Mouse (Mus musculus) testis, postnatal 14 days (tissue): ENCODE measurements around the gene Tcf3.

ENCODE experiments used
- DNase-seq: peaks from one replicate; pipeline ENCODE4 v3.0.0; 2021; ENCODE audit warnings: low spot score

The Tcf3 gene

DNA sequence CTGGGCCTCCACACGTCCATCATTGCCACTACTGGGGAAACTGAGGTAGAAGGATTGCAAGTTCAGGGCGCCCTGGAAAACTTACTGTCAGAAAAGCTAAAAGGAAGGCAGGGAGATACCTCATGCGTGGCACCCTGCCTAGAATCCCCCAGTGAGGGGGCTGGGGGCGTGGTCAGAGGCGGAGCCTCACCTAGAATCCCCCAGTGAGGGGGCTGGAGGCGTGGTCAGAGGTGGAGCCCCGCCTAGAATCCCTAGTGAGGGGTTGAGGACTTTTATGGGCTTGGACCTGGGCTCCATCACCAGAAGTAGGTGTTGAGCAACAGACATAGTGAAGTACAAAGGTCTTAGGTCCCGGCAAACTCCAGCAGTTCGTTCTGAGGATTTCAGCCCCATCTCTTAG is 2.8 kb upstream of the Tcf3 start:
- peak; percentile 82 for DNase-seq

DNA sequence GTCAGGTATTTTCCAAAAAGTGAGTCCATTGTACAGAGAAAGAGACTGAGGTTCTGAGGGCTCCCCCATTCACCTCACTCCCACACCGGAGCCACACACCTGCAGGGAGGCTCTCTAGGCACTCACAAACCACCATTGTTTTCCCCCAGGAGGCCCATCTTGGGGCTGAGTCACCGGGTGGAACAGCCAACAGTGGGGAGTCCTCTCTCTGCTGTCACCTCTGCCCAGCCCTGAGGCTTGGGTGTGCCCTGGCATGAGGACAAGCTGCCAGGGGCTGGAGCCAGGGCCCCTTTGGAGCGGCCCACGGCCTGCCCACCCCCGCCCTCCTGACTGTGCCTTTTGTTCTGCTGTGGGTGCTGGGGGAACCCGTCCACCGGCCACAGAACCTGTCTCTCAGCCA is 2.3 kb upstream of the Tcf3 start:
- DNase-seq: no peak

DNA sequence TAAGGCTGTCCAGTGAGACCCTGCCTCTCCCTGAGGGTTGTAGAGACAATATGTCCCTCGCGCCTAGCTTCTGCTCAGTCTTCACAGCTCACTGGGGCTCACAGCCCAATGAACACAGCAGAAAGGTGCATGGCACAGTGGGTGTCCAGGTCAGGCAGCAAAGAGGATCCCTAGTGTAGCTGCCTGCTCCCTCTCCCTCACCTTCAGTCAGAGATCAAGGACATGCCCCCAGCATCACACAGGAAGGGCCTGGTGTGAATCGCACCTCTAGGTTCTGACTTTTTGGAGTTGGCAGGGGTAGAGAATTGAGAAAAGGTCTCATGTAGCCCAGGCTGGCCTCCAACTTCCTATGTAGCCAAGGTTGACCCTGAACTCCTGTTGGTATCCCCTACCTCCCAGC is 1.4 kb upstream of the Tcf3 start:
- no peak for DNase-seq

DNA sequence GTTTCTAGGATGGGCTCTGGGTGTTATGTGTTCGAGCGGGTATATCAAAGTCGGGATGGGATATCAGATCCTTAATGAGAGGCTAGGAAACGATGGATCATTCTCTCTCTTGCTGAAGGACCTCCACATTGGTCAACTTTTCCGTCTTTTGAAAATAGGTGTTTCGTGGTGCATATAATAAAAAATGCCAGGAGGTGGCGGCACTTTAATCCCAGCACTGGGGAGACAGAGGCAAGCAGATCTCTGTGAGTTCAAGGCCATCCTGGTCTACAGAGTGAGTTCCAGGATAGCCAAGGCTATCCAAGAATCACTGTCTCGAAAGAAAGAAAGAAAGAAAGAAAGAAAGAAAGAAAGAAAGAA is 766 bp upstream of the Tcf3 start:
- no peak for DNase-seq

DNA sequence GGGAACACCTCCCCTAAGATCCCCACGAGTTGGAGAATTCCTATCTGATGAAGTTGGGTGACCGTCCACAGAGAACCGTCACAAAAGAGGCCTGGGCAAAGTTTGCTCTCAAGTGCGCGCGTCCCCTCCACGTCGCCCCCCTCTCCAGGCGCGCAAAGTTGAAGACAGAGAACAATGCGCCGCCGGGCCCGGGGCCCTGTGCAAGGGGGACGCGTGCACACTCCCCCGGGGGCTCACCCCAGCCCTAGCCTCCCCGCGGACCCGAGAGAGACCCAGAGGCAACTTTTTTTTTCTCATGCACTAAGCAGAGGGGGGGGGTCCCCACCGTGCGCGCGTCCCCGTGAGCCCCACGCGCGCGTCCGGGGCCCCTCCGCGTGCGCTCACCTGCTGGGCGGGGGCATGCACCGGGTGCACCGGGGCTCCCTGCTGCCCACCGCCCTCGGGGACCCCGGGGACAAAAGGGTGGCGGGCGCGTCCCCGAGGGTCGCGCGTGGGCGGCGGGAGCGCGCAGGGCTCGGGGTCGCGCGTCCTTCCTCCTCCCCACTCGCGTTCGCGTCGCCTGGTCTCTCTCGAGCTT is 423 bp downstream of the Tcf3 start:
- peak; percentile 59 for DNase-seq

DNA sequence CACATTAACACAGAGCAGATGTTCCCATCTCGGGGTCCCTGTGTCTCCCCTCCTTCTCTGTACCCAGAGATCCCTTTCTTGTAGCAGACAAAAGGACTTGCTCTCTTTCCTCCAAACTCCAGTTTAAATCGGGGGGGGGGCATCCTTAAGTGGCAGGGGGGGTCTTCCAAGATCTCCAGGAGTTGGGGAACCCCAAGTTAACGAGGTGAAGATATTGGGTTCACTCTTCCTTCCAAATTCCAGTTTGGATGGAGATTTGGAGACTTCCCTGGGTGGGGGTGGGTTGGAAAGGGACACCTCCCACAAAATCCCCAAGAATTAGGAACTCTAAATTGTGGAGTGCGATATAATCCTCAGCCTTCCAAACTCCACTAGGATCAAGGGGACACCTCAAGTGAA is 1.1 kb downstream of the Tcf3 start:
- DNase-seq: no peak

DNA sequence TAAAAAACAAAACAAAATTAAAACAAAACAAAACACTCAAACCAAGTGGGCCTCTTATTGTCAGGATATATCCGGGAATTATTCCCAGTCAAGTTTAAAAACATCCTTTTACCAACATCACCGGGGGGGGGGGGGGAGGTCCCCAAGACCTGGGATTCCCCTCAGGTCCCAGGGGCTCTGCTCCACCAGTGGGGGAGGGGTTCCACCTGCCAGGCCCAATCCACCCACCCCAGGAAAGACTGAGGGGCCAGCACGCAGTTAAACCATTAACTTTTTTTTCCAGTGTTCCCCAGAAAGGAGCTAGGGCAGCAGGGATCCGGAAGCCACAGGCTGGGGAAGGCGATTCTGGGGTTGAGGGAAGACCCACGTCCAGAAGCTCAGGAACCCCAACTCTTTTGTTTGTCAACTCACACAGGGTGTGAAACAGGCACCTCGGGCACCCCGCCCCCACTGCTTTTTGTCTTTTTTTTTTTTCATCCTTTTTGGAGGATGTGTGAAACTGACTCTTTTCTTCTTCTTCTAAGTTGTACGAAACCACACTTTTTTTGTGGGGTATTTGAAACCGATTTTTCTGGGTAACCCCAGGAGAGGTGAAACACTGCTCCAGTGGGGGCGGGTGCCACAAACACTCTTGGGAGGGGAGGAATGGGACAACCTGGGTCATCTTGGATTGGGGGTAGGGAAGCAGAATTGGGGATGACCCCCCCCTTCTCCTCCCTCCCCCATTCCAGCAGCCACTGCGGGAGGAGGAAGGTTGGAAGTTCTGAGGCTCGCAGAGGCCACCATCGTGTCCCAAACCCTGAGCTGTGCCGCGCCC is 1.7 kb downstream of the Tcf3 start:
- DNase-seq: no peak

DNA sequence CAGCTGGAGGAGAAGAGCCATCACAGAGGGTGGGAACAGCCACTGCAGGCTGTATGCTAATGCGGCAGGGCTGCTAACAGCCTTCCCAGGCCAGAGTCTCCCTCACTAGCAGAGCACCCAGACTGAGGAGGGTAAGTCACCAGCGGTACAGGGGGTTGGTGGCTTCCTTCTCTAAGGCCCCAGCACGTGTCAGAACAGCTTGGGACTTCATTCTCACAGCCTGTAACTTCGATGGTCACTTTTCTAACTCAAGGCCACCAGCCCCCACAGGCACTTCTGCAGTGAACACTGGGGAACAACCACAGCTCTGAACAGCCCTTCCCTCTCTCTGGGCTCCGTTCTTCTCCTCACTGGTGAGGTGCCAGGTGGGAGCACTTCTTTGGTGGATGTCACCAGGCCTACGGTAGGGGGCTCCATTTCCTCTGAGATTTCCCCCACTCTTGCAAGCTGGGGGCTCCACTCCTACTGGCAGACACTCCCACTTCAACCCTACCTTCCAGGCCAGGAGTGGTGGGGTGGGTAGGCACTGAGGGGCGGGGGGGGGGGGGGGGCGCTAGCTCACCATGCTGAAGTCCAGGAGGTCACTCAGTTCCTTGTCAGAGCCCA is 3.0 kb downstream of the Tcf3 start:
- no peak for DNase-seq

DNA sequence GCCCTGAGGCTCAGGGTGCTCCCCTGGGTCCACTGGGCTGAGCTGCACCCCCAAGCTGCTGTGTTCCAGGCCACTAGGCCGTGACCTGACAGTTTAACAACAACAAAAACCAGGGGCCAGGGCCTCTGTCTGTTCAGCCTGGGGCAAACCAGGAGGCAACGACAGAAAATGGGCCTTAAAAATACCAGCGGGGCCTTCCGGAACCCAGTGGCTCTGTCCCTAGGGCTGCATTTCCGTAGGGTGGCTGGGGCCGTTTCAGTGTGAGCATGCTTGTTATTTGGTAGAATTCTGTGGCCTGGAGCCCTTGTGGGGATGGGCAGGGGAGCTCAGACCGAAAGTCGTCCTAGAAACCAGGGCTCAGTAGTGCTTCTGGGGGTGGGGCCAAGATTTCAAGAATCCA is 3.6 kb downstream of the Tcf3 start:
- DNase-seq: no peak

DNA sequence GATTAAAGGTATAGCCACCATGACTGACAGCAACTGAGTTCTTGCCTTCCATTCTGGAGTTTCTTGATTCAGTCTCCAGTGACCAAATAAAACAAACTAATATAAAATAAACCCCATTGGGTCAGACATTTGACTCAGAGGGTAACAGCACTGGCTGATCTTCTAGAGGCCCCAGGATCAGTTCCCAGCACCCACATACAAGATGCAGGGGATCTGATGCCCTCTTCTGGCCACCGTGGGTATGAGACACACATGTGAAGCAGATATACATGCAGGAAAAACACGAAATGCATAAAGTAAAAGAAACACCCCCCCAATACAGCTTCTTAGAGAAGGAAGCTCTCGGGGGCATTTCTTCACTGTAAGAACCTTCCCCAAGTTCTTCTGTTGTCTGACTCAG is 8.4 kb downstream of the Tcf3 start:
- DNase-seq: no peak

DNA sequence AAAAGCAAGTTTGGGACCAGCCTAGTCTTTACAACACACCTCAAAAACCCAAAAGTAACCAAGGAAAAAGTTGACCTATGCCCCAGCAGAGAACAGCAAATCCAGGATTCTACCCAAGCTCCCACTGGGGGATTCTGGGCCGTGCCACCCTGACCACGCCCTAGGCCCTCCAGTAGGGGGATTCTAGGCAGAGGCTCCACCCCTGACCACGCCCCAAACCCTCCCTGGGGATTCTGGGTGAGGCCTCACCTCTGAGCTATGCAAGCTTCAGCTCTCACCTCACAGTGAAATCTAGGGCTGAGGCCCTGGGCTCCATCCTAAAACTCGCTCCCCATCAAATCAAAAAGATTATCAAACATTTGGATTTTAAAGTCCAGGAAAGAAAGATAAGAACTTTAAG is 9.9 kb downstream of the Tcf3 start:
- no peak for DNase-seq

DNA sequence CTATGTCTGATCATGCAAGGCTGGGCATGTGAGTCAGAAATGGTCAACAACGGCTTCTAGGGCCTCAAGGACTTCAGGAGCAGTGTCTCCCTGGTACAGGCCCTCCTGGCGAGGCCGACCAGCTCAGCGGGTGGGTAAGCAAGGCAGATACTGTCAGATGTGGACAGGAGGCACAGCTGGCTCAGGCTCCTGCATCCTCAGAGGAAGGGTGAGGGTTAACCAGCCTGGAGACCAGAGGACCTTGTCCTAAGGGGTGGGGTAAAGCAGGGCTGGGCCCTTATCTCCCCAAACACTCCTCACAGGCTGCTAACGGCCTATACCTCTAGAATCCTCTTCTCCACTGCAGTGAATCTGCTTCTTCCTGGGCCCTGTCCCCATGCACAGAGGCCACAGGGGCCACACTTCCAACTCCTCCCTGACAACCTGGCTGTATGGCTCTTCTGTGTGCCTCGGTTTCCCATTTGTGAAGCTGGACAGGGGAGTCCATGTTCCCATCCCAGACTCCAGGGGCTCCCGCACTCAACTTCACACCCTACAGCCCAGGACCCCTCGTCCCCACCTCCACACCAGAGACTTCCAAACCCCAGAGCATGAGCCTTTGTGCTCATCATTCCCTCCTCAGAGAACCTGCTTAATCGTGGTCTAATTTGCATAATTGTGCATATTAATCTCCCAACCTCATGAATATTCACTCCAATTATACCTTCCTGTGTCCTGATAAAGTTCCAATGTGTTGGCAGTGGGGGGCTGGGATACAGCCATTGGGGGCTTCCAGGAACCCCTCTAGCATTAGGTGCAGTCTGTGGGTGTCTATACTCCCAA is 11.6 kb downstream of the Tcf3 start:
- DNase-seq: no peak

DNA sequence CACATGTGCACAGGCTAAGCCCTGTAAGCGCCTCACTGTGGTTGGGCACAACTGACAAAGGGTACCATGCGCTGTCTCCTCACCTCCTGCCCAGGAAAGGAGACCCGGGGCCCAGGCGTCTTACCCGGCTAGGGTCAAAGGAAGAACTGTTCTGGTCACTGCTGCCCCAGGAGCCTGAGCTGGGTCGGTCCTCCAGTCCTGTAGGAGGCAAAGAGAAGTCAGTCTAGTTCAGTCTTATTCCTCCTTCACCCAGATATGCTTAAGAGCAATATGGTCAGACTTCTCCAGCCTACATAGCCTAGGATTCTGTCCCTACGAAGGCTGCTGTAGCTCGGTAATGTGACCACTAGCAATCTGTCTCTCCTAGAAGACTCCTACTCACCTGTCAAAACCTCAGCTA is 12.2 kb downstream of the Tcf3 start:
- DNase-seq: no peak

DNA sequence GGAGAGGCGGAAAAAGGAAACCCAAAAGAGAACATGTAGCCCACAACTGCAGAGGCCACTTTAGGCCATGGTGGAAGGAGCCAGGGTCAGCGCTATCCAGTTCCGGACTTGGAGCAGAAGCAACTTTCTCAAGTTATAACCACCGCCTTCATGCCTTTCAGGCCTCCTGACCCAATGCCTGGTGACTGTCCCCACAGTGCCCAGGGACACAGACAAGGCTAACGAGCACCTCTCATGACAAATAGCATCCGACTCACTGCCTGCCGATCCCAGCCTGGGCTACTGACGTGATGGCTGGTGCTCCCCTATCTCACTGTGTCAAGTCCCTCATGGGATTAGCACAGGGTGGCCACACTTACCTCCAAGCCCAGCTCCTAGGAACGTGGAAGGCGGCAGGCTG is 12.7 kb downstream of the Tcf3 start:
- DNase-seq: no peak

DNA sequence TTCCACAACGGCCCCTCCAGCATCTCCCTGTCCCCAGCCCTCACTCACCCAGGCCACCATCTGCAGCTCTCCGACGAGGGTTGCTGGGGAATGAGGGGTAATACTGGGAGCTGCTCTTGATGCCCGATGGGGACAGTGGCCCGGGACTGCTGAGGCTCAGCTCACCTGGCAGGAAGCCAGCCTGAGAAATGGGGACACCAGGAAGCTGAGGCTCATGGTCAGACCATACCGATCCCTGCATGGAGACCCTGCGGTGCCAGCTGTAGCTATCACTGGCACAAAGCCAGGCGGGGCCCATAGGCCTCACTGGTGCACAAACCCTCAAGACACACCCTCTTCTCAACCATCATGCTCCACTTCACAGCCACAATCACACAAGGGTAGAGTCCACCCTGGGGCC is 14.0 kb downstream of the Tcf3 start:
- DNase-seq: no peak

DNA sequence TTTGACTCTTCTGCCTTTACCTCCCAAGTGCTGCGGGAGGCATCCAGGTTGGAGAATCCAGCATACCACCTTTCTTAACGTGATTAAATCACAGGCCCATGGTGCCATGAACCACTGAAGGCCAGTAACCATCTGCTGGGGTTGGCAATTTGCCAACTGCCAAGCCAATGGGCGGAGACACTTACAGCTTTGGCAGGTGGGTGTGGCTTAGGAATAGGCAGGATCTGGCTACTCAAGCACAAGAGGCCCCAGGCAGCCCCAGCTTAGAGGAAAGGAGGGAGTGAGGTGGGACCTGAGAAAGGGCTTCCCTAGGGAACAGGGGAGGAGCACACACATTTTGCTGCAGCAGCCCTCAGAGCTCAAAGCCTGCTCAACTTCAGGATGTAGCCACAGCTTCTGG is 15.1 kb downstream of the Tcf3 start:
- DNase-seq: no peak

DNA sequence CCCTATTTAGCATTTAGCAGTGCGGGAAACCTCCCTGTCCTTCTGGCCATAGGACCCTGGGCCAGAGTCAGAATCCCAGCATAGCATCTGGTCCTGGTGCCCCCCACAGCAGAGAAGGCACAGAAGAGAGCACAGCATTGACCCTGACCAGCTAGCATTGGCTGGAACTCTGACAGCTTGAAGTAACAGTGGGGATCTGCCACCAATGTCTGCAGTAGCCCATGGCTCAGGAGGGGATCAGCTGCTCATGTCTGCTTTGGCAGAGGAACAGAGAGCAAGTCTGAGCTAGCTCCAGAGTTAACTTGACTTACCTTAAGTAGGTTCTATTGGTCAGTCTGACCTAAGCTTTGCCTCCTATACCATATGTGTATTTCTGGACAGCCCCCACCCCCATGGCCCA is 15.6 kb downstream of the Tcf3 start:
- DNase-seq: no peak

DNA sequence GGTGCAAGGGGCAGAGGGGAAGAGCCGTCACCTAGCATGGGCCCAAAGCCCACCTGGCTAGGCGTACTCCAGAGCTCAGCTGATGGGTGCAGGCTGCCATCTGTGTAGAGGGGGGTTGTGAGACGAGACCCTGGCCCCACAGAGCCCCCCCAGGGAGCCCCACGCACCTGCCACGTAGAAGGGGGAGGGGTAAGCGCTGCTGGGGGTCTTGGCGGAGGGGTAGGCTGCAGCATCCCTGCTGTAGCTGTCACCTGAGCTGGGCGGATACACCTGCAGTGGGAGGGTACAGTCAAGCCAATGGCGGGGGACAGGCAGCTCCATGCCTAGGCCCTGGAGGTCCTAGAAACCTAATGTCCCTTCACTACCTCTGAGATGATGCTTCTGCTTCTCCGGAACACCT is 16.1 kb downstream of the Tcf3 start:
- no peak for DNase-seq

DNA sequence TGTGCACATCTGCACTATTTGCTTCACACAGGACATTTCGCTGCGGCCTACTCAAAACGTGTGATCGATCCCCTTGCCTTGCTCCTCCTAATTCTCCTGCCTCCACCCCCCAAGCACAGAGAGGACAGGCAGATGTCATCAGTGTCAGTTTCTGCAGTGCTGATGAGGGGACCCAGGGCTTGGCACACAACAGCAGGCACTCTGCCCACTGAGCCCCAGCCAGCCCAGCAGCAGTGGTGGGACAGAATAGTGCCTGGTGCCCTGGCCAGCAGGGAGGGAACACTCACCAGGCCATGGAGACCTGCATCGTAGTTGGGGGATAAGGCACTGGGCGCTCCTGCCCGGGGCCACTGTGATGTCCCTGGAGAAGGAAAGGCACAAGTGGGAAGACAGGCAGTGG is 17.9 kb downstream of the Tcf3 start:
- no peak for DNase-seq

DNA sequence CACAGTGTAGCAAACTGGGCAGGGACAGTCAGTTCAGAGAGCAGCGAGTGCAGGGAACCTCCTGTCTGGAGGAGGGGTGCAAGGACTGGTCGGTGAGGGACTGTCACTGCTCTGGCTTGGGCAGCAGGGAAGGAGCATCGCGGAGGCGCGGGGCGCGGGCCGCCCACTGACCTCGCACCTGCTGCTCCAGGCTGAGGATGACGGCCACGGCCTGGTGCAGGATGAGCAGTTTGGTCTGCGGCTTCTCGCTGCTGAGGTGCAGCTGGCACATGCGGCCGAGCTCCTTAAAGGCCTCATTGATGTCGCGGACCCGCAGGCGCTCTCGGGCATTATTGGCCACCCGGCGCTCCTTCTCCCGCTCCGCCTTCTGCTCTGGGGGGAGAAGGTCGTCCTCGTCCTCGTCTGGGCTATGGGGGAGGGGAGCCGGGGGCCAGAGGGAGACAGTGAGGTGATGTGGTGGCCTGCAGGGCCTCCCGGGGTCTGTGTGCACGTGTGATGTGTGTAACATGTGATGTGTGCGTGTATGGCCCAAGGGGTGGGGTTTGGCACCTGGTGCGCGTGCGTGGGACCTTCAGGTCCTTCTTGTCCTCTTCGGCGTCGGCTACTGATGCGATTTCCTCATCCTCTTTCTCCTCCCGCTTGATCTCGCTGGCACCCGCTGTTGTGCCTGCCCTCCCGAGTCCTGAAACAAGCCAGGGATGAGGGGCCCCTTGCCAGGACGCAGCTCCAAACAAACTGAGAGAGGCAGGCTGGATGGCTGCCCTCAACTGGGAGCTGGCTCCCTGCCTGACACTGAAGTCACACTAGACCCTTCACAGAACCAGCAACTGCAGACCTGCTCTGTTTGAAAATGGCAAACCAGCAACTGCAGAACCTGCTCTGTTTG is 20.5 kb downstream of the Tcf3 start:
- DNase-seq: no peak

DNA sequence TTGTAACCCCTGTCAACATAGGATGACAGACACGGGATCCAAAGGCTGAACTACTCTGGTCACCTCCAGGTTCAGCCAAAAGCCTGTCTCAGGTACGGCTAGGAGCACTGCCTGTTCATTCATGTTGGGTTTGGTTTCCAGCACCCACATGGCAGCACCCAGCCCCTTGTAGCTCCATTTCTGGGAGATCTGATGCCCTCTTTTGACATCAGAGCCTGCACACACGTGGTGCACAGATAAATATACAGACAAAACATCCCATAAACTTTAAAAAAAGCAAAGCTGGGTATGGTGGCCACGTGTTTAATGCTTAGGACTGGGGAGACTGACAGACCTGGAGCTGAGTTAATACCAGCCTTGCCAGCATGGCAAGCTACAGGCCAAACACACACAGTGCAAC is 25.5 kb downstream of the Tcf3 start:
- DNase-seq: no peak
